Mouse (Mus musculus): ENCODE results near the gene 6030452D12Rik. TPM values are rescaled to one million over a fixed set of nuclear protein-coding genes. Genes with fewer than 3 reads are reported as not detected.

6030452D12Rik gene
- polyA plus RNA-seq, 1 experiment from 2014 or later = not detected

- no peak for DNase-seq
- Histone ChIP-seq H3K9me3 (ENCODE audit: control insufficient read depth, low read length) (no peaks in the 10 kb centered on the region), H3K27ac (replicated peaks; ENCODE audit: low read depth, low read length) (no peak overlapping the region), H3K4me3 (replicated peaks; ENCODE audit: low read depth, low read length) (peak overlapping the region; percentile 30), H3K4me2 (ENCODE audit: low read length) (peak overlapping the region; percentile 53), H3K27me3 (ENCODE audit: control insufficient read depth, insufficient read depth, low read length) (peaks cover 58% of the 10 kb centered on the region), H3K9ac (replicated peaks; ENCODE audit: low read length) (0 out of 2 replicates have a peak overlapping the region, but pooled peaks have one; percentile 2), H3K4me1 (ENCODE audit: control insufficient read depth, insufficient read depth, low read length) (peaks cover 27% of the 10 kb centered on the region), H3K36me3 (ENCODE audit: control insufficient read depth, insufficient read depth, low read length) (no peaks in the 10 kb centered on the region)
- no peak for ATAC-seq (ENCODE audit: low FRiP score, low TSS enrichment)
- under 1% methylated on average over 30 of the region's 30 CpGs for WGBS
Observed at GRCm38 (mm10) chr8:106511531-106512041, 11.3 kb downstream of the 6030452D12Rik start.

DNA sequence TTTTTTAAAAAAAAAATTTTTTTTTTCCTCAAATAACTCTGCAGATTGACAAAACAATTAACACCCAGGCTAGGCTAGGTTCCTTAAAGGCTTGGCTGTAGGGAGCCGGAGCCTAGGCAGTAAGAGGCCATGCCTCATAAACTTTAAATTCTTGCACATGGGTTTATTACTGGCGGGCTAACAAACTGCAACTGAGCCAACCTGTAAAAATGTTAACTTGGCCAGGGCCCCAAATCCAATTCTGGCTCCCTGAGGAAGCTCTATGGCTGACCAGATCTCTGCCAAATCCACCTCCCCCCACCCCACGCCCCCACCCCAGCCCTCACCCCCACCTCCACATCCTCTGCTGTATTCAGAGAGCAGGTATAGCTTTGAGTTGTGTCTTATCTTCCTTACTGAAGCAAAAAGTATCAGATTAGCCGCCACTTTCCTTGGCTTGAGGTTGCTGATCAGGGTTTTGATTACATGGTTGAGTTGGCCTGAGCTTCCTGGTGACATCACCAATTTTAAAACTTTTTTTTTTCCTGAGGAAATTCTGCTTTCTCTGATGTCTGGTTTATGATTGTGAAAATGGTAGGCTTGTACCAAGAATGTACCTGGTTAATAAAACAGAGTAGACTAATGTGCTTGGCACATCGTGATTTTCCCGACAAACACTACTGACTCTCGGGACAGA is 12.3 kb downstream of the 6030452D12Rik start:
- Histone ChIP-seq H3K4me2 (ENCODE audit: low read length) (no peak overlapping the region), H3K4me3 (replicated peaks; ENCODE audit: low read depth, low read length) (no peak overlapping the region), H3K9me3 (ENCODE audit: control insufficient read depth, low read length) (no peaks in the 10 kb centered on the region), H3K36me3 (ENCODE audit: control insufficient read depth, insufficient read depth, low read length) (no peaks in the 10 kb centered on the region), H3K9ac (replicated peaks; ENCODE audit: low read length) (no peak overlapping the region), H3K27ac (replicated peaks; ENCODE audit: low read depth, low read length) (no peak overlapping the region), H3K27me3 (ENCODE audit: control insufficient read depth, insufficient read depth, low read length) (peaks cover 48% of the 10 kb centered on the region), H3K4me1 (ENCODE audit: control insufficient read depth, insufficient read depth, low read length) (peaks cover 25% of the 10 kb centered on the region)
- DNase-seq = no peak
- WGBS = 65% methylated on average over 7 of the region's 7 CpGs
- no peak for ATAC-seq (ENCODE audit: low FRiP score, low TSS enrichment)

DNA sequence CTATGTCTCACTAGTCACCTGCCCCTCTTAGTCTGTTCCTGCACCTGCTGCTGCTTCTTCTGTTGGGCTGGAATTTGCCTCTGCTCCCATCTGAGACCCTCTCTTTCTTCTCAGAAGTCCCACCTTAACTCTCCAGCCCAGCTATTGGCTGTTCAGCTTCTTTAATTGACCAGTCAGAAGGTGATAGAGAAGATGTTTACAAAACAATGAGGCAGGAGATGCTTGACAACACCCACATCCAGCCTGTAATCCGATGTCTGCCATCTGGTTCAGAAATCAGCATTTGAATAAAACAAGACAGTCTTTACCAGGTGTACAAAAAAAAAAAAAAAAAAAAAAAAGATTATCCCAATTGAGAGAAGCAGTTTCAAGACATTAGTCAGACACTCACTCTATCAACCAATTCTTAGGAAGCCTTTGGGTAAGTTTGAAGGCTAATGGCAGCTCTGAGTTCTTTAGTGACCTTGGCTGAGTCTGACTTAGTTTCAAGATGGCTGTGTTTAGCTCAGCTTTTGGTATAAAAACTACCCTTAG is 15.7 kb downstream of the 6030452D12Rik start:
- Histone ChIP-seq H3K36me3 (ENCODE audit: control insufficient read depth, insufficient read depth, low read length) (no peaks in the 10 kb centered on the region), H3K4me3 (replicated peaks; ENCODE audit: low read depth, low read length) (no peak overlapping the region), H3K4me1 (ENCODE audit: control insufficient read depth, insufficient read depth, low read length) (peaks cover 8% of the 10 kb centered on the region), H3K27ac (replicated peaks; ENCODE audit: low read depth, low read length) (no peak overlapping the region), H3K27me3 (ENCODE audit: control insufficient read depth, insufficient read depth, low read length) (peaks cover 17% of the 10 kb centered on the region), H3K9me3 (ENCODE audit: control insufficient read depth, low read length) (no peaks in the 10 kb centered on the region), H3K4me2 (ENCODE audit: low read length) (no peak overlapping the region), H3K9ac (replicated peaks; ENCODE audit: low read length) (no peak overlapping the region)
- WGBS = 23% methylated on average over 1 of the region's 1 CpGs
- ATAC-seq (ENCODE audit: low FRiP score, low TSS enrichment) = no peak
- DNase-seq = no peak

GRCm38 (mm10) chr8:106516581-106516980 is 16.3 kb downstream of the 6030452D12Rik start:
- Histone ChIP-seq H3K27ac (replicated peaks; ENCODE audit: low read depth, low read length) (no peak overlapping the region), H3K27me3 (ENCODE audit: control insufficient read depth, insufficient read depth, low read length) (peaks cover 11% of the 10 kb centered on the region), H3K9me3 (ENCODE audit: control insufficient read depth, low read length) (no peaks in the 10 kb centered on the region), H3K36me3 (ENCODE audit: control insufficient read depth, insufficient read depth, low read length) (no peaks in the 10 kb centered on the region), H3K4me2 (ENCODE audit: low read length) (no peak overlapping the region), H3K4me1 (ENCODE audit: control insufficient read depth, insufficient read depth, low read length) (peaks cover 3% of the 10 kb centered on the region; the same call in 1 of the 2 replicates), H3K4me3 (replicated peaks; ENCODE audit: low read depth, low read length) (no peak overlapping the region), H3K9ac (replicated peaks; ENCODE audit: low read length) (no peak overlapping the region)
- WGBS = 88% methylated on average over 2 of the region's 2 CpGs
- DNase-seq (no peak), ATAC-seq (ENCODE audit: low FRiP score, low TSS enrichment) (no peak)

GRCm38 (mm10) chr8:106518763-106519162 is 18.4 kb downstream of the 6030452D12Rik start:
- H3K4me3 ChIP-seq (replicated peaks; ENCODE audit: low read depth, low read length) = no peak overlapping the region
- H3K4me2 ChIP-seq (ENCODE audit: low read length) = no peak overlapping the region
- H3K9me3 ChIP-seq (ENCODE audit: control insufficient read depth, low read length) = no peaks in the 10 kb centered on the region
- no peak for ATAC-seq (ENCODE audit: low FRiP score, low TSS enrichment)
- 57% methylated on average over 3 of the region's 3 CpGs for WGBS
- no peak overlapping the region for H3K27ac ChIP-seq (replicated peaks; ENCODE audit: low read depth, low read length)
- no peak overlapping the region for H3K9ac ChIP-seq (replicated peaks; ENCODE audit: low read length)
- no peak for DNase-seq
- no peaks in the 10 kb centered on the region for H3K4me1 ChIP-seq (ENCODE audit: control insufficient read depth, insufficient read depth, low read length)
- H3K36me3 ChIP-seq (ENCODE audit: control insufficient read depth, insufficient read depth, low read length) = no peaks in the 10 kb centered on the region
- no peaks in the 10 kb centered on the region for H3K27me3 ChIP-seq (ENCODE audit: control insufficient read depth, insufficient read depth, low read length)

- H3K27me3 ChIP-seq (ENCODE audit: control insufficient read depth, insufficient read depth, low read length) = no peaks in the 10 kb centered on the region
- no peak for DNase-seq
- 88% methylated on average over 7 of the region's 7 CpGs for WGBS
- no peaks in the 10 kb centered on the region for H3K9me3 ChIP-seq (ENCODE audit: control insufficient read depth, low read length)
- ATAC-seq (ENCODE audit: low FRiP score, low TSS enrichment) = no peak
- H3K4me1 ChIP-seq (ENCODE audit: control insufficient read depth, insufficient read depth, low read length) = no peaks in the 10 kb centered on the region
- no peak overlapping the region for H3K4me2 ChIP-seq (ENCODE audit: low read length)
- no peak overlapping the region for H3K27ac ChIP-seq (replicated peaks; ENCODE audit: low read depth, low read length)
- no peak overlapping the region for H3K9ac ChIP-seq (replicated peaks; ENCODE audit: low read length)
- H3K4me3 ChIP-seq (replicated peaks; ENCODE audit: low read depth, low read length) = no peak overlapping the region
- no peaks in the 10 kb centered on the region for H3K36me3 ChIP-seq (ENCODE audit: control insufficient read depth, insufficient read depth, low read length)
Observed at GRCm38 (mm10) chr8:106520578-106520977, 20.3 kb downstream of the 6030452D12Rik start.

- ATAC-seq (ENCODE audit: low FRiP score, low TSS enrichment) (no peak), DNase-seq (no peak)
- Histone ChIP-seq H3K27ac (replicated peaks; ENCODE audit: low read depth, low read length) (no peak overlapping the region), H3K27me3 (ENCODE audit: control insufficient read depth, insufficient read depth, low read length) (no peaks in the 10 kb centered on the region), H3K4me1 (ENCODE audit: control insufficient read depth, insufficient read depth, low read length) (no peaks in the 10 kb centered on the region), H3K36me3 (ENCODE audit: control insufficient read depth, insufficient read depth, low read length) (no peaks in the 10 kb centered on the region), H3K4me2 (ENCODE audit: low read length) (no peak overlapping the region), H3K9me3 (ENCODE audit: control insufficient read depth, low read length) (no peaks in the 10 kb centered on the region), H3K4me3 (replicated peaks; ENCODE audit: low read depth, low read length) (no peak overlapping the region), H3K9ac (replicated peaks; ENCODE audit: low read length) (no peak overlapping the region)
- WGBS = 82% methylated on average over 9 of the region's 9 CpGs
Observed at GRCm38 (mm10) chr8:106521845-106522244, 21.5 kb downstream of the 6030452D12Rik start.

GRCm38 (mm10) chr8:106526725-106527124 is 26.4 kb downstream of the 6030452D12Rik start:
- H3K4me3 ChIP-seq (replicated peaks; ENCODE audit: low read depth, low read length) = no peak overlapping the region
- no peaks in the 10 kb centered on the region for H3K4me1 ChIP-seq (ENCODE audit: control insufficient read depth, insufficient read depth, low read length)
- no peak overlapping the region for H3K4me2 ChIP-seq (ENCODE audit: low read length)
- H3K9me3 ChIP-seq (ENCODE audit: control insufficient read depth, low read length) = no peaks in the 10 kb centered on the region
- WGBS = 63% methylated on average over 6 of the region's 6 CpGs
- ATAC-seq (ENCODE audit: low FRiP score, low TSS enrichment) (no peak), DNase-seq (no peak)
- H3K9ac ChIP-seq (replicated peaks; ENCODE audit: low read length) = no peak overlapping the region
- no peaks in the 10 kb centered on the region for H3K27me3 ChIP-seq (ENCODE audit: control insufficient read depth, insufficient read depth, low read length)
- no peaks in the 10 kb centered on the region for H3K36me3 ChIP-seq (ENCODE audit: control insufficient read depth, insufficient read depth, low read length)
- no peak overlapping the region for H3K27ac ChIP-seq (replicated peaks; ENCODE audit: low read depth, low read length)

All from midbrain, embryonic 14.5 days (tissue).